Comparison of ENCODE assay signal across 10 mouse cellular contexts in the genomic region with DNA sequence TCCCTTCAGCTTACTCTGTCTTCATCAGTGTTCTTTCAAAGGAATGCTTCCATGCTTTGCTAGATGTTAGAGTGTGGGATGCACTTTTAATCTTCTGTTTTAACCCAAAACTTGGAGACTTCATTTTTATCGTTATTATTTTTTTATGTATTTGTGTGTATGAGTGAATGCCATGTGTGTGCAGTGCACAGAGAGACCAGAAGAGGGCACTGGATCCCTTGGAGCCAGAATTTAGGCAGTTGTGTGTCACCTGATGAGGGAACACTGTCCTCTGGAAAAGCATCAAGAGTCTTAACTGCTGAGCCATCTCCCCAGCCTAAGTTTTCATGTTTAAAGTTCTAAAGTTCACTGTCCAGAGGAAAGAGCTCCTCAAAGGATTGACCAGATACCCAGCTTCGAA.
DNase-seq lines count a peak whose midpoint lies in the region; ATAC-seq lines count a peak whose summit lies in the region.
"Had no signal": no experiment of that assay in that cellular context is flagged by ENCODE, and none has a peak within 500 bp of the region (broad histone marks: within the 10 kb centered on the region; RNA-seq: fewer than 3 reads in every experiment).

No protein-coding gene starts in this region.

- no peak overlapping the region for H3K4me2 ChIP-seq in kidney, embryonic 15.5 days
- H3K4me2 ChIP-seq: limb, embryonic 15.5 days had no signal

- H3K9ac ChIP-seq in kidney, embryonic 15.5 days = no peak overlapping the region
- H3K9ac ChIP-seq: limb, embryonic 15.5 days had no signal

- H3K9me3 ChIP-seq in kidney, embryonic 15.5 days (replicated peaks) = no peaks in the 10 kb centered on the region
- H3K9me3 ChIP-seq: limb, embryonic 15.5 days had no signal

- peaks cover 9% of the 10 kb centered on the region for H3K4me1 ChIP-seq in kidney, embryonic 15.5 days

- no peak for ATAC-seq in kidney, embryonic 15.5 days (replicated peaks; ENCODE audit: low FRiP score)
- ATAC-seq in frontal cortex, adult (ENCODE audit: low TSS enrichment) = no peak

- WGBS in kidney, embryonic 15.5 days = 94% methylated on average over 2 of the region's 2 CpGs

- no peak for DNase-seq in kidney, postnatal 14 days
- DNase-seq in CD4-positive helper T cell, adult 2 months (ENCODE audit: low read depth, low spot score) = peak; percentile 21
- DNase-seq in NIH3T3 (ENCODE audit: low read depth) = peak; percentile 36
- peak; percentile 41 for DNase-seq in lung, postnatal 10 days
- DNase-seq in left cerebral cortex, postnatal 10 days (ENCODE audit: extremely low spot score in 1 of 2, low spot score in 2 of 2) = no peak
- DNase-seq in spleen, postnatal 14 days (ENCODE audit: low spot score in 2 of 2) = no peak
- DNase-seq: gastrocnemius, postnatal 36 days had no signal

- H3K36me3 ChIP-seq in kidney, embryonic 15.5 days = 0 out of 2 replicates have a peak, but pooled peaks cover 4% of the 10 kb centered on the region

- intact Hi-C loops in left cerebral cortex, postnatal 10 days (cut with DNase I) = no loop called here

- no peaks in the 10 kb centered on the region for H3K27me3 ChIP-seq in kidney, embryonic 15.5 days
- H3K27me3 ChIP-seq: limb, embryonic 15.5 days had no signal

- no peak overlapping the region for H3K4me3 ChIP-seq in kidney, embryonic 15.5 days (replicated peaks)
- H3K4me3 ChIP-seq: limb, embryonic 15.5 days had no signal

- H3K27ac ChIP-seq in kidney, embryonic 15.5 days = peak overlapping the region; percentile 46
- H3K27ac ChIP-seq: limb, embryonic 15.5 days had no signal

Comparison
In these comparisons a context has a peak if more than half of its experiments do, and no peak if none do; other contexts are left out.
1. DNase-seq: peak in CD4-positive helper T cell, adult 2 months (single experiment), NIH3T3 (single experiment) and lung, postnatal 10 days (single experiment); none in kidney, postnatal 14 days (single experiment), left cerebral cortex, postnatal 10 days (0 of 2) and spleen, postnatal 14 days (0 of 2).